Mouse (Mus musculus) heart, embryonic 12.5 days (tissue): ENCODE data around the gene Ctdnep1. TPM values are rescaled to one million over a fixed set of nuclear protein-coding genes. Genes with fewer than 3 reads are reported as not detected.

Experiments used
- ATAC-seq: fragments of 200-750 bp; cut with Nextera tagmentation; 2 replicates; pipeline ENCODE4 v1.8.0; 2017; ENCODE audit warnings: moderate TSS enrichment, moderate library complexity; ENCODE audit not compliant: insufficient number of reproducible peaks, low FRiP score
- H3K27ac ChIP-seq: fragments of 300-500 bp; sonication (generic); 2 replicates; pipeline ENCODE4 v1.5.1; 2016; ENCODE audit warnings: mild to moderate bottlenecking, moderate library complexity; ENCODE audit not compliant: poor library complexity, severe bottlenecking
- H3K27me3 ChIP-seq: fragments of 300-500 bp; sonication (generic); replicated peaks from 2 replicates; pipeline ENCODE4 v1.6.1; 2016; ENCODE audit warnings: mild to moderate bottlenecking, moderate library complexity
- H3K36me3 ChIP-seq: fragments of 300-500 bp; sonication (generic); 2 replicates; pipeline ENCODE4 v1.6.1; 2016; ENCODE audit warnings: mild to moderate bottlenecking, moderate library complexity
- H3K4me1 ChIP-seq: fragments of 300-500 bp; sonication (generic); replicated peaks from 2 replicates; pipeline ENCODE4 v1.6.1; 2016; ENCODE audit warnings: mild to moderate bottlenecking
- H3K4me2 ChIP-seq: fragments of 300-500 bp; sonication (generic); 2 replicates; pipeline ENCODE4 v1.6.1; 2016; ENCODE audit warnings: mild to moderate bottlenecking, moderate library complexity
- H3K4me3 ChIP-seq: fragments of 300-500 bp; sonication (generic); 2 replicates; pipeline ENCODE4 v1.5.1; 2016; ENCODE audit warnings: mild to moderate bottlenecking
- H3K9ac ChIP-seq: fragments of 300-500 bp; sonication (generic); 2 replicates; pipeline ENCODE4 v1.6.1; 2016; ENCODE audit warnings: mild to moderate bottlenecking, moderate library complexity
- H3K9me3 ChIP-seq: fragments of 300-500 bp; sonication (generic); replicated peaks from 2 replicates; pipeline ENCODE4 v1.6.1; 2016; ENCODE audit warnings: mild to moderate bottlenecking, moderate library complexity
- WGBS: fragments of 180-500 bp; shearing (Covaris S2); methylation state at CpG from one replicate; pipeline ENCODE4 v1.1.7; 2016; 5-methylcytosine and 5-hydroxymethylcytosine counted together
- polyA plus RNA-seq: library from polyadenylated mRNA; unstranded; fragments of >200 nt; fragmentation: Nextera tagmentation; extraction: Ambion mirVana; gene quantifications from 2 replicates; pipeline ENCODE4 v1.2.1, GENCODE M21; 2016

Gene Ctdnep1
- polyA plus RNA-seq, 1 experiment from 2014 or later = 24.5 TPM

- no peaks in the 10 kb centered on the region for H3K27me3 ChIP-seq
- no peak for ATAC-seq
- H3K4me2 ChIP-seq = peak overlapping the region; percentile 74; the same call in 1 of the 2 replicates
- H3K9ac ChIP-seq = no peak overlapping the region
- peak overlapping the region; percentile 94 for H3K27ac ChIP-seq
- peaks cover 71% of the 10 kb centered on the region for H3K36me3 ChIP-seq
- H3K4me3 ChIP-seq = no peak overlapping the region
- no peaks in the 10 kb centered on the region for H3K9me3 ChIP-seq
- peaks cover 19% of the 10 kb centered on the region for H3K4me1 ChIP-seq
- 84% methylated on average over 8 of the region's 8 CpGs for WGBS
These were observed 9.0 kb downstream of the Ctdnep1 start for GRCm38 (mm10) chr11:69989949-69990348.

- peak; percentile 85 for ATAC-seq
- peak within 1 kb of the TSS; percentile 74 for H3K4me2 ChIP-seq
- peak within 1 kb of the TSS; percentile 90 for H3K9ac ChIP-seq
- H3K36me3 ChIP-seq = peaks cover 62% of the 10 kb centered on the region
- peak within 1 kb of the TSS; percentile 70 for H3K4me3 ChIP-seq
- peaks cover 19% of the 10 kb centered on the region for H3K4me1 ChIP-seq
- H3K27me3 ChIP-seq = no peaks in the 10 kb centered on the region
- peak within 1 kb of the TSS; percentile 95 for H3K27ac ChIP-seq
- no peaks in the 10 kb centered on the region for H3K9me3 ChIP-seq
- under 1% methylated on average over 40 of the region's 40 CpGs for WGBS
These were observed 10.1 kb downstream of the Ctdnep1 start, which contains the start of gene Gabarap for GRCm38 (mm10) chr11:69990850-69991691. Gabarap (plus strand) TSS chr11:69991143.

- ATAC-seq = no peak; the same call in 1 of the 2 replicates
- 0% methylated on average over 15 of the region's 15 CpGs for WGBS
These were observed 10.8 kb downstream of the Ctdnep1 start for GRCm38 (mm10) chr11:69991711-69992110.

GRCm38 (mm10) chr11:69992396-69992795, 11.4 kb downstream of the Ctdnep1 start:
- Histone ChIP-seq H3K27me3 (no peaks in the 10 kb centered on the region), H3K4me2 (peak overlapping the region; percentile 74), H3K9ac (peak overlapping the region; percentile 66), H3K27ac (no peak overlapping the region; the same call in 1 of the 2 replicates), H3K4me1 (peaks cover 21% of the 10 kb centered on the region), H3K9me3 (no peaks in the 10 kb centered on the region), H3K4me3 (peak overlapping the region; percentile 70), H3K36me3 (peaks cover 49% of the 10 kb centered on the region)
- 77% methylated on average over 10 of the region's 10 CpGs for WGBS
- ATAC-seq = no peak

More at GRCm38 (mm10) chr11:69991711-69992110, 10.8 kb downstream of the Ctdnep1 start:
- peak overlapping the region; percentile 95 for H3K27ac ChIP-seq
- H3K4me1 ChIP-seq = peaks cover 19% of the 10 kb centered on the region
- H3K27me3 ChIP-seq = no peaks in the 10 kb centered on the region
- peaks cover 56% of the 10 kb centered on the region for H3K36me3 ChIP-seq
- no peaks in the 10 kb centered on the region for H3K9me3 ChIP-seq
- H3K4me2 ChIP-seq = peak overlapping the region; percentile 74
- H3K4me3 ChIP-seq = peak overlapping the region; percentile 70
- H3K9ac ChIP-seq = peak overlapping the region; percentile 90

- Histone ChIP-seq H3K27me3 (no peaks in the 10 kb centered on the region), H3K4me3 (peak overlapping the region; percentile 70), H3K9me3 (no peaks in the 10 kb centered on the region), H3K4me1 (peaks cover 27% of the 10 kb centered on the region), H3K27ac (no peak overlapping the region; the same call in 1 of the 2 replicates), H3K9ac (peak overlapping the region; percentile 66), H3K4me2 (peak overlapping the region; percentile 74), H3K36me3 (peaks cover 47% of the 10 kb centered on the region)
- 86% methylated on average over 3 of the region's 3 CpGs for WGBS
- no peak for ATAC-seq
These were observed 12.0 kb downstream of the Ctdnep1 start for GRCm38 (mm10) chr11:69992932-69993331.

- 84% methylated on average over 11 of the region's 11 CpGs for WGBS
- Histone ChIP-seq H3K9ac (no peak overlapping the region), H3K4me2 (no peak overlapping the region), H3K36me3 (peaks cover 47% of the 10 kb centered on the region), H3K27ac (no peak overlapping the region), H3K4me1 (peaks cover 33% of the 10 kb centered on the region), H3K9me3 (no peaks in the 10 kb centered on the region), H3K27me3 (no peaks in the 10 kb centered on the region), H3K4me3 (no peak overlapping the region; the same call in 1 of the 2 replicates)
- ATAC-seq = no peak
These were observed 13.6 kb downstream of the Ctdnep1 start for GRCm38 (mm10) chr11:69994401-69995090.

- Histone ChIP-seq H3K27ac (peak within 1 kb of the TSS; percentile 99), H3K9me3 (no peaks in the 10 kb centered on the region), H3K36me3 (peaks cover 44% of the 10 kb centered on the region), H3K4me1 (peaks cover 33% of the 10 kb centered on the region), H3K27me3 (no peaks in the 10 kb centered on the region), H3K4me3 (peak within 1 kb of the TSS; percentile 99), H3K9ac (peak within 1 kb of the TSS; percentile 100), H3K4me2 (peak within 1 kb of the TSS; percentile 69)
- ATAC-seq = peak; percentile 76
- under 1% methylated on average over 36 of the region's 36 CpGs for WGBS
These were observed 14.5 kb downstream of the Ctdnep1 start, which contains the start of gene Phf23 for GRCm38 (mm10) chr11:69995391-69995960. Phf23 (plus strand) TSS chr11:69995777.

- WGBS = under 1% methylated on average over 58 of the region's 66 CpGs
- peak; percentile 13; the same call in 1 of the 2 replicates for ATAC-seq
- H3K36me3 ChIP-seq = peaks cover 44% of the 10 kb centered on the region
These were observed 15.5 kb downstream of the Ctdnep1 start for GRCm38 (mm10) chr11:69996161-69997061.

GRCm38 (mm10) chr11:69997070-69997509, 16.1 kb downstream of the Ctdnep1 start:
- ATAC-seq = peak; percentile 82
- Histone ChIP-seq H3K27me3 (no peaks in the 10 kb centered on the region), H3K9ac (peak overlapping the region; percentile 100), H3K4me3 (peak overlapping the region; percentile 99), H3K36me3 (peaks cover 44% of the 10 kb centered on the region), H3K4me2 (peak overlapping the region; percentile 69), H3K4me1 (peaks cover 41% of the 10 kb centered on the region), H3K27ac (peak overlapping the region; percentile 99), H3K9me3 (no peaks in the 10 kb centered on the region)
- 1% methylated on average over 42 of the region's 44 CpGs for WGBS

More at GRCm38 (mm10) chr11:69996161-69997061, 15.5 kb downstream of the Ctdnep1 start:
- Histone ChIP-seq H3K27ac (peak overlapping the region; percentile 99), H3K4me3 (peak overlapping the region; percentile 99), H3K4me2 (peak overlapping the region; percentile 69), H3K9me3 (no peaks in the 10 kb centered on the region), H3K9ac (peak overlapping the region; percentile 100), H3K4me1 (peaks cover 34% of the 10 kb centered on the region), H3K27me3 (no peaks in the 10 kb centered on the region)
